ENCODE assay signal across 17 mouse cellular contexts in genomic region chr12:17740226-17740625, GRCm38 (mm10).
"Had no signal": no experiment of that assay in that cellular context is flagged by ENCODE, and none has a peak within 500 bp of the region (broad histone marks: within the 10 kb centered on the region; RNA-seq: fewer than 3 reads in every experiment).

No protein-coding gene starts in this region.

- H3K27me3 ChIP-seq: liver, embryonic 12.5 days; midbrain, embryonic 12.5 days; neural tube, embryonic 13.5 days; neural tube, embryonic 15.5 days; stomach, embryonic 15.5 days had no signal

- DNase-seq: lung, adult 18-20 months; lung, embryonic 14.5 days; lung, postnatal 14 days; lung, postnatal 4 days; midbrain, embryonic 14.5 days; retina, postnatal 1 day; right cerebral cortex, adult 18-20 months; right cerebral cortex, postnatal 25 days; right cerebral cortex, postnatal 4 days had no signal

- H3K27ac ChIP-seq: liver, embryonic 12.5 days; liver, embryonic 14.5 days; midbrain, embryonic 10.5 days; midbrain, embryonic 12.5 days; neural tube, embryonic 13.5 days; neural tube, embryonic 15.5 days; stomach, embryonic 15.5 days; stomach, postnatal 0 days had no signal

- H3K36me3 ChIP-seq: liver, embryonic 12.5 days; midbrain, embryonic 10.5 days; midbrain, embryonic 12.5 days; neural tube, embryonic 13.5 days; neural tube, embryonic 15.5 days; stomach, embryonic 15.5 days had no signal

- H3K4me3 ChIP-seq: liver, embryonic 12.5 days; midbrain, embryonic 10.5 days; midbrain, embryonic 12.5 days; neural tube, embryonic 13.5 days; neural tube, embryonic 15.5 days; stomach, embryonic 15.5 days had no signal
